ENCODE assay signal across 10 mouse cellular contexts in genomic region chr10:86359699-86360098, GRCm38 (mm10). TPM values are rescaled to one million over a fixed set of nuclear protein-coding genes. Genes with fewer than 3 reads are reported as not detected.
DNase-seq lines count a peak whose midpoint lies in the region; ATAC-seq and TF ChIP-seq lines count a peak whose summit lies in the region.
"Had no signal": no experiment of that assay in that cellular context is flagged by ENCODE, and none has a peak within 500 bp of the region (broad histone marks: within the 10 kb centered on the region; RNA-seq: fewer than 3 reads in every experiment).

No protein-coding gene starts in this region.

- no peaks in the 10 kb centered on the region for H3K9me3 ChIP-seq in forebrain, embryonic 15.5 days
- H3K9me3 ChIP-seq in forebrain, embryonic 12.5 days = no peaks in the 10 kb centered on the region
- H3K9me3 ChIP-seq in embryonic facial prominence, embryonic 13.5 days = no peaks in the 10 kb centered on the region
- H3K9me3 ChIP-seq: neural tube, embryonic 12.5 days had no signal

- peak overlapping the region; percentile 9; the same call in 1 of the 2 replicates for H3K27ac ChIP-seq in forebrain, embryonic 15.5 days (replicated peaks)
- H3K27ac ChIP-seq in forebrain, embryonic 12.5 days = no peak overlapping the region
- peak overlapping the region; percentile 46 for H3K27ac ChIP-seq in layer of hippocampus, adult 2 months
- H3K27ac ChIP-seq in embryonic facial prominence, embryonic 13.5 days = peak overlapping the region; percentile 61; the same call in 1 of the 2 replicates
- H3K27ac ChIP-seq: macrophage; neural tube, embryonic 12.5 days had no signal

- no peak overlapping the region for H3K9ac ChIP-seq in forebrain, embryonic 15.5 days (replicated peaks)
- H3K9ac ChIP-seq in forebrain, embryonic 12.5 days = no peak overlapping the region
- no peak overlapping the region for H3K9ac ChIP-seq in embryonic facial prominence, embryonic 13.5 days
- H3K9ac ChIP-seq: neural tube, embryonic 12.5 days had no signal

- peak; percentile 60; the same call in 1 of the 2 replicates for ATAC-seq in forebrain, embryonic 15.5 days (replicated peaks)
- no peak for ATAC-seq in forebrain, embryonic 12.5 days (ENCODE audit: low FRiP score)
- no peak for ATAC-seq in embryonic facial prominence, embryonic 13.5 days (ENCODE audit: insufficient number of reproducible peaks, insufficient read depth, low FRiP score, low TSS enrichment, low read depth)

- H3K36me3 ChIP-seq in forebrain, embryonic 15.5 days = no peaks in the 10 kb centered on the region
- no peaks in the 10 kb centered on the region for H3K36me3 ChIP-seq in forebrain, embryonic 12.5 days (replicated peaks)
- H3K36me3 ChIP-seq in embryonic facial prominence, embryonic 13.5 days = no peaks in the 10 kb centered on the region
- H3K36me3 ChIP-seq: neural tube, embryonic 12.5 days had no signal

- no peaks in the 10 kb centered on the region for H3K27me3 ChIP-seq in forebrain, embryonic 15.5 days
- no peaks in the 10 kb centered on the region for H3K27me3 ChIP-seq in forebrain, embryonic 12.5 days
- no peaks in the 10 kb centered on the region for H3K27me3 ChIP-seq in embryonic facial prominence, embryonic 13.5 days
- H3K27me3 ChIP-seq: neural tube, embryonic 12.5 days had no signal

- TF ChIP-seq CTCF in layer of hippocampus, adult 2 months (conservative IDR thresholded peaks at IDR 0.05) = no peak

- peak in 1 of 2 experiments; percentile 29 for DNase-seq in layer of hippocampus, adult 2 months (ENCODE audit: low spot score in 2 of 2)
- no peak for DNase-seq in layer of hippocampus, adult 9-10 months (ENCODE audit: low spot score)
- DNase-seq in adipocyte (ENCODE audit: low spot score) = peak; percentile 32
- DNase-seq in spleen, postnatal 14 days (ENCODE audit: low spot score in 2 of 2) = no peak
- no peak for DNase-seq in left cerebral cortex, adult 18-20 months (ENCODE audit: low spot score in 2 of 2)

- peaks cover 14% of the 10 kb centered on the region for H3K4me1 ChIP-seq in forebrain, embryonic 15.5 days
- H3K4me1 ChIP-seq in forebrain, embryonic 12.5 days = no peaks in the 10 kb centered on the region
- peaks cover 15% of the 10 kb centered on the region for H3K4me1 ChIP-seq in embryonic facial prominence, embryonic 13.5 days
- H3K4me1 ChIP-seq: neural tube, embryonic 12.5 days had no signal

- WGBS in forebrain, embryonic 15.5 days = 51% methylated on average over 4 of the region's 4 CpGs
- WGBS in forebrain, embryonic 12.5 days = 74% methylated on average over 4 of the region's 4 CpGs
- WGBS in embryonic facial prominence, embryonic 13.5 days = 27% methylated on average over 4 of the region's 4 CpGs

- no peak overlapping the region for H3K4me3 ChIP-seq in forebrain, embryonic 15.5 days
- no peak overlapping the region for H3K4me3 ChIP-seq in forebrain, embryonic 12.5 days (replicated peaks)
- no peak overlapping the region for H3K4me3 ChIP-seq in layer of hippocampus, adult 2 months
- H3K4me3 ChIP-seq in embryonic facial prominence, embryonic 13.5 days = no peak overlapping the region
- H3K4me3 ChIP-seq: neural tube, embryonic 12.5 days had no signal

- H3K4me2 ChIP-seq in forebrain, embryonic 15.5 days (replicated peaks) = no peak overlapping the region
- no peak overlapping the region for H3K4me2 ChIP-seq in forebrain, embryonic 12.5 days
- H3K4me2 ChIP-seq in embryonic facial prominence, embryonic 13.5 days = no peak overlapping the region
- H3K4me2 ChIP-seq: neural tube, embryonic 12.5 days had no signal

RNA-seq across cellular contexts. Expression of gene Timp3, which starts 59.5 kb away (rescaled TPM):
- polyA plus RNA-seq in forebrain, embryonic 15.5 days (2015; fragmentation: Nextera tagmentation; extraction: Ambion mirVana) = 15.8 and 16.9 TPM in 2 replicates
- polyA plus RNA-seq in forebrain, embryonic 12.5 days (2016; fragmentation: Nextera tagmentation; extraction: Ambion mirVana) = 17.9 and 18.0 TPM in 2 replicates
- total RNA-seq in layer of hippocampus, adult 2 months (2021) = 10 to 100 TPM; 61.8 to 62.0 TPM
- polyA plus RNA-seq in embryonic facial prominence, embryonic 13.5 days (2015; fragmentation: Nextera tagmentation; extraction: Ambion mirVana) = 62.7 and 74.0 TPM in 2 replicates
- 10 to 100 TPM; 58.8 to 67.6 TPM for total RNA-seq in left cerebral cortex, adult 18-20 months (2021)
